Mouse (Mus musculus): ENCODE data around the gene Plekha3. TPM values are rescaled to one million over a fixed set of nuclear protein-coding genes. Genes with fewer than 3 reads are reported as not detected.

The Plekha3 gene
- 13.8 and 14.1 TPM in 2 replicates for polyA plus RNA-seq (2014; fragmentation: Nextera tagmentation; extraction: Ambion mirVana)

DNA sequence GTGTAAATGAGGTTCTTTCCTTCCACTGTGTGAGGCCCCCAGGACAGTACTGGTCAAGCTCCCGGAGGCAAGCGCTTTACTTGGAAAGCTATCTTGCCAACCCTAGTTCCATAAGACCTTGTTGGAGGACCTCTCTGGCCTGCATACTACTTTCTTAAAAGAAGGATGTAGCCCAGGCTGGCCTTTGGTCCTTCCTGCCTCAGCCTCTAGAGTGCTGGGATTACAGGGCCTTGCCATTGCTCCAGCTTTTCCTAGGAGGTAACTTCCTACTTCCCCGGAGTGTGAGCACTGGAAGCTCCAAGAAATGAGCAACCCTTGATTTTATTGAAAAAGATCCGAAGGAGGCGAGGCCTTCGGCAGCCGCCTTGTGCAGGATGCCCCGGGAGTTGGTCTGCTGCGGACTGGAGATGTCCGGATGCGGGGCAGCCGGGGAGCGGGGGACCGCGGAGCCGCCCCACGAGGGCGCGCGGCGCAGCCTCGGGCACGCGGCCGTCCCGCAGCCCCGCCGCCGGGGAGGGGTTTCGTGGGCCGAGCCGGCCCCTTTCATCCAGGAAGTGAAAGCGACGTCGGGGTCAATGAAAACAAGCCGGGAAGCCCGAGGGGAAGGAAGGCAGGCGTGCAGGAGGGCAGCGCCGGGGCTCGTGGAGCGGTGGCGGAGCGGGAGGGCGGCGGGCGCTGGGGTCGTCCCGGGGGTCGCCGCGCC is at the start of gene Plekha3:
Gene Plekha3, plus strand, starts transcription at position 557 of the 703 bp plus-strand sequence.
- ATAC-seq (ENCODE audit: insufficient read depth): peak; percentile 80
- no peak for TF ChIP-seq CTCF (IDR thresholded peaks at IDR 0.05; ENCODE audit: low read depth)
- no peaks in the 10 kb centered on the region for H3K4me1 ChIP-seq (ENCODE audit: insufficient read depth)
- H3K27ac ChIP-seq (ENCODE audit: low read depth): peak within 1 kb of the TSS; percentile 83
- H3K9ac ChIP-seq: peak within 1 kb of the TSS; percentile 82
- no peaks in the 10 kb centered on the region for H3K27me3 ChIP-seq (ENCODE audit: insufficient read depth, low read length)
- no peaks in the 10 kb centered on the region for H3K36me3 ChIP-seq (ENCODE audit: insufficient read depth)
- H3K9me3 ChIP-seq (ENCODE audit: low read depth, low read length): no peaks in the 10 kb centered on the region
- 4% methylated on average over 50 of the region's 52 CpGs for WGBS
- peak; percentile 92 for DNase-seq
- H3K4me2 ChIP-seq: peak within 1 kb of the TSS; percentile 69
- H3K4me3 ChIP-seq (ENCODE audit: low read depth, low read length): peak within 1 kb of the TSS; percentile 89

DNA sequence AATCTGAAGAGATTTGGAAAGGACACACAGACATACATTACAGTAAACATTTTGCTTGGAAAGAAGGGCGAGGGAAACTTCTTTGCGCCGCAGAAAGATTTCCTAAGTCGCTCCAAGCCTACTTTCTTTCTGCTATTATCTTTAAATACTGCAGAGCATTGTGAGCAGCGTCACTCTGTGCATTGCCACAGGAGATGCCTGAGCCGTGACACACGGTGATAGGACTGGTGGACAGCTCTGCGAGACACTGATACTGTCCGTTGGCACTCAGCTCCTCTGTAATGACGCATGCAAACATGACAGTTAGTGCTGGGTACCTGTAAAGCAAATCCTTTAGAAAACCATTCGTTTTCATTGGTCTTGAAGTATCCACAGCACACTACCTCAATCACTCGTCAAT is 44.8 kb upstream of the Plekha3 start:
- no peak for TF ChIP-seq CTCF (IDR thresholded peaks at IDR 0.05; ENCODE audit: low read depth)
- Histone ChIP-seq H3K4me1 (ENCODE audit: insufficient read depth) (no peaks in the 10 kb centered on the region), H3K4me3 (ENCODE audit: low read depth, low read length) (no peak overlapping the region), H3K9me3 (ENCODE audit: low read depth, low read length) (no peaks in the 10 kb centered on the region; the same call in 1 of the 2 replicates), H3K4me2 (no peak overlapping the region), H3K36me3 (ENCODE audit: insufficient read depth) (peaks cover 75% of the 10 kb centered on the region), H3K27me3 (ENCODE audit: insufficient read depth, low read length) (no peaks in the 10 kb centered on the region), H3K9ac (no peak overlapping the region), H3K27ac (ENCODE audit: low read depth) (no peak overlapping the region)
- 87% methylated on average over 12 of the region's 12 CpGs for WGBS
- ATAC-seq (ENCODE audit: insufficient read depth) (no peak), DNase-seq (no peak)

DNA sequence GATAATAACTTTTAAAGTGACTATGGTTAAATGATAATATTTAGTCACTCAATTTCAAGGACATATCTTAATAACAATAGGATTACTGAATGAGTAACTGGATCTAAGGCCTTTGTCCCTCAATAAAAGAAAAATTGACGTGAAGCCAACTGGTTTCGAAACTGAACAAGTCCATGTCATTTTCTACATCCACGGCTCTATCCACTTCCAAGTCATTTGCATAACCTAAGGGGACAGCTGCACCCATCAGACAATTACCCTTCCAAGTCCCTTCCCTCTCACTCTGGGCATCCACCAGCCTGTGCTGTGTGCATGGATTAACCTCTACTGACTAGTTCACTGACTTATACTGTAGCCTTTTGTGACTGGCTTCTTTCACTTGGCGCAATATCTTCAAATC is 43.5 kb upstream of the Plekha3 start:
- no peak for TF ChIP-seq CTCF (IDR thresholded peaks at IDR 0.05; ENCODE audit: low read depth)
- no peak overlapping the region for H3K4me2 ChIP-seq
- WGBS: 95% methylated on average over 4 of the region's 4 CpGs
- ATAC-seq (ENCODE audit: insufficient read depth) (no peak), DNase-seq (no peak)
- no peak overlapping the region for H3K4me3 ChIP-seq (ENCODE audit: low read depth, low read length)
- no peak overlapping the region for H3K27ac ChIP-seq (ENCODE audit: low read depth)
- H3K9ac ChIP-seq: no peak overlapping the region
- no peaks in the 10 kb centered on the region for H3K27me3 ChIP-seq (ENCODE audit: insufficient read depth, low read length)
- H3K9me3 ChIP-seq (ENCODE audit: low read depth, low read length): no peaks in the 10 kb centered on the region; the same call in 1 of the 2 replicates
- peaks cover 83% of the 10 kb centered on the region for H3K36me3 ChIP-seq (ENCODE audit: insufficient read depth)
- no peaks in the 10 kb centered on the region for H3K4me1 ChIP-seq (ENCODE audit: insufficient read depth)

DNA sequence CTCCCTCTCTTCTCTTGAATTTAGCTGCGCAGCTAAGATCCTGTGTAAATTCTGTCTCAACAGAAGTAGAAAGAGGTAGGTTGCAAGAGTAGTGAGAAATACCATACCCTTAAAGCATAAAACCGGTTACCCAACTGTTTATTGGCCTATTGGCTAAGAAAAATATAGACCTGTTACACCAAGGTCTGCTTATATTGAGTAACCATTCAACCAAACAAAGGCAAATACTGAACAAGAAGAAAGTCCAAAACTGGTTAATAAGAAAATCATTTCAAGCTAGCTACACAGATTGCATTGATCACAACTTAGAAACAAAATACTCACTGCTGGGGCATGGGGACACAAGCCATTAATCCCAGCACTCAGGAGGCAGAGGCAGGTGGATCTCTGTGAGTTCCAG is 35.4 kb upstream of the Plekha3 start:
- Histone ChIP-seq H3K4me2 (no peak overlapping the region), H3K27ac (ENCODE audit: low read depth) (no peak overlapping the region), H3K9ac (no peak overlapping the region), H3K4me3 (ENCODE audit: low read depth, low read length) (no peak overlapping the region), H3K36me3 (ENCODE audit: insufficient read depth) (peaks cover 73% of the 10 kb centered on the region), H3K27me3 (ENCODE audit: insufficient read depth, low read length) (no peaks in the 10 kb centered on the region), H3K9me3 (ENCODE audit: low read depth, low read length) (no peaks in the 10 kb centered on the region), H3K4me1 (ENCODE audit: insufficient read depth) (no peaks in the 10 kb centered on the region)
- ATAC-seq (ENCODE audit: insufficient read depth) (no peak), DNase-seq (no peak)
- 92% methylated on average over 2 of the region's 2 CpGs for WGBS
- no peak for TF ChIP-seq CTCF (IDR thresholded peaks at IDR 0.05; ENCODE audit: low read depth)

DNA sequence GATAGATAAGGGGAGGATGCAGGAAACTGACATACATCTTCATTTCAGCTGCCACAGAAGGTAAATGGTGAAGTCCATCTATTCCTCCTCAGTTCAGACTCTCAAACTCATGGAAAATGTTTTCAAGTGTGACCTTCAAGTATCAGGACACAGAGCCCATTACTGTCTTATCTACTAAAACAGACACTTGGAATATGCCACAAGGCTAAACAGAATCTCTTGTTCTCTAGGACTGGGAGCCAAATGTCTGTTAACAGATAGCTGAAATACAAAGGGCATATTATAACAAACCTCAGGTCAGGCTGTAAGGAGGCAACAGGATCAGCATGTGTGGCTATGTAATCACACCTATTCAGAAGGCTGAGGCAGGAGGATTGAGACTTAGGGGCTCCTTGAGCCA is 31.3 kb upstream of the Plekha3 start:
- DNase-seq (no peak), ATAC-seq (ENCODE audit: insufficient read depth) (no peak)
- H3K4me1 ChIP-seq (ENCODE audit: insufficient read depth): peaks cover 4% of the 10 kb centered on the region
- no peak overlapping the region for H3K4me2 ChIP-seq
- peaks cover 40% of the 10 kb centered on the region for H3K36me3 ChIP-seq (ENCODE audit: insufficient read depth)
- H3K4me3 ChIP-seq (ENCODE audit: low read depth, low read length): no peak overlapping the region
- no peak overlapping the region for H3K9ac ChIP-seq
- no peaks in the 10 kb centered on the region for H3K9me3 ChIP-seq (ENCODE audit: low read depth, low read length)
- H3K27me3 ChIP-seq (ENCODE audit: insufficient read depth, low read length): no peaks in the 10 kb centered on the region
- TF ChIP-seq CTCF (IDR thresholded peaks at IDR 0.05; ENCODE audit: low read depth): no peak
- no peak overlapping the region for H3K27ac ChIP-seq (ENCODE audit: low read depth)

DNA sequence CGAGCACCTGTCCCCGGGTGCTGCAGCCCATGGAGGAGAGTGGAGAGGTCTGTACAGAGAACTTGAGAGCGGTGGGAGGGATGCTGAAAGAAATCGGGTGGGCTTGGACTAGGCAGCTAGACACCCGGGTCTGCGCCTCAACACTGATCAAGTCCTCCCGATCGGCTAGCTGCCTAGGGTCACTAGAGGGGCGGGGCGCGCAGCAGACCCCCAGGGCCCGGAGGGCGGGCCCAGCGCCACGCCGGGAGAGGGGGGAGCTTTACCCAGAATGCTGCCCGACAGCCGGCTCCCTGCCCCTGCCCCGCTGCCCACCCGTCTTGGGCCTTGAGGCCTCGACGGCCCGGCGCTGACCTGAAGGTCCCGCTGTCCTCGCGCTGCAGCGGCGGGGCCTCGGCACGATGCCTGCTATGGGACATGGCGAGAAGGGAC is 27.6 kb upstream of the Plekha3 start:
- Histone ChIP-seq H3K36me3 (ENCODE audit: insufficient read depth) (peaks cover 5% of the 10 kb centered on the region; the same call in 1 of the 2 replicates), H3K4me3 (ENCODE audit: low read depth, low read length) (peak overlapping the region; percentile 63), H3K27ac (ENCODE audit: low read depth) (peak overlapping the region; percentile 92), H3K27me3 (ENCODE audit: insufficient read depth, low read length) (no peaks in the 10 kb centered on the region), H3K9ac (peak overlapping the region; percentile 68), H3K4me1 (ENCODE audit: insufficient read depth) (peaks cover 6% of the 10 kb centered on the region), H3K9me3 (ENCODE audit: low read depth, low read length) (no peaks in the 10 kb centered on the region), H3K4me2 (peak overlapping the region; percentile 82)
- WGBS: under 1% methylated on average over 31 of the region's 32 CpGs
- peak; percentile 66 for ATAC-seq (ENCODE audit: insufficient read depth)
- TF ChIP-seq CTCF (IDR thresholded peaks at IDR 0.05; ENCODE audit: low read depth): no peak
- DNase-seq: no peak

DNA sequence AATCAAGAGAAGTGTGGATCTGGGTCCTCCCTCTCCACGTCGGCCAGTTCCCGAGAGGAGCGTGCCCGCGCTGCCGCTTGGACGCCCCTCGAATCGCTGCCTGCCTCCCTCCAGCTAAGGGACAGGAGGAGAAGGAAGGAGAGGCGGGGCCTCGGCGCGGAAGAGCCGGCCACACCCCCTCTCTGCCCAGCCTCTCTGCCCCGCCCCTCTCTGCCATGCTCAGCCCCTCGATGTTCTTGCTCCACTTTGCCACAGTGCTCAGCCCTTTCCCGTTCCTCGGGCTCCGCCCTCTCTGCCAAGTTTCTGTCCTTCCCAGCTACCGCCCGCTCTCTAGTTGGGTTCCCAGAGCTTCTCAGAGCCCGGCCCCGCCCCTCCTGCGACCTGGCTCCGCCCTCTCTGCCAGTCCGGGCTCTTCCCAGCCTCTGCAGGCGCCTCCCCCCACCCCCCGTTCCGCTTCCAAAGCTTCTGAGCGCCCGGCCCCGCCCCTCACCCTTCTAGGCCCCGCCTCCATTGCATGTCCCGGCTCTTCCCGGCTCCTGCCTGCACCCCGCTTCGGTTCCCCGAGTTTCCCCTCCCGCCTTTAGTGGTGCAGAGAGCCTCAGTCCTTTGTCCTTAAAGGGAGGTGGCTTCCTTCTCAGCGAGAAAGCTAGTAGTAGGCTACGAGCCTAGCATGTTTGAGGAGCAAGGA is 27.1 kb upstream of the Plekha3 start, which contains the start of the genes Prkra and Pjvk:
Gene Prkra, minus strand, starts transcription at position 133 of the 688 bp plus-strand sequence.
Gene Pjvk, plus strand, starts transcription at position 594 of the 688 bp plus-strand sequence.
- DNase-seq: peak; percentile 97
- peak within 1 kb of the TSS; percentile 92 for H3K27ac ChIP-seq (ENCODE audit: low read depth)
- under 1% methylated on average over 30 of the region's 42 CpGs for WGBS
- peak within 1 kb of the TSS; percentile 63 for H3K4me3 ChIP-seq (ENCODE audit: low read depth, low read length)
- peak within 1 kb of the TSS; percentile 82 for H3K4me2 ChIP-seq
- H3K36me3 ChIP-seq (ENCODE audit: insufficient read depth): 0 out of 2 replicates have a peak, but pooled peaks cover 3% of the 10 kb centered on the region
- peak within 1 kb of the TSS; percentile 68 for H3K9ac ChIP-seq
- H3K4me1 ChIP-seq (ENCODE audit: insufficient read depth): peaks cover 6% of the 10 kb centered on the region
- peak; percentile 99 for ATAC-seq (ENCODE audit: insufficient read depth)
- no peaks in the 10 kb centered on the region for H3K27me3 ChIP-seq (ENCODE audit: insufficient read depth, low read length)
- no peak for TF ChIP-seq CTCF (IDR thresholded peaks at IDR 0.05; ENCODE audit: low read depth)
- H3K9me3 ChIP-seq (ENCODE audit: low read depth, low read length): no peaks in the 10 kb centered on the region
